Mouse (Mus musculus): ENCODE data around the gene Ern1. TPM values are rescaled to one million over a fixed set of nuclear protein-coding genes. Genes with fewer than 3 reads are reported as not detected.

The Ern1 gene
- total RNA-seq, 2 experiments from 2014 or later: 10.2 to 12.9 TPM

DNA sequence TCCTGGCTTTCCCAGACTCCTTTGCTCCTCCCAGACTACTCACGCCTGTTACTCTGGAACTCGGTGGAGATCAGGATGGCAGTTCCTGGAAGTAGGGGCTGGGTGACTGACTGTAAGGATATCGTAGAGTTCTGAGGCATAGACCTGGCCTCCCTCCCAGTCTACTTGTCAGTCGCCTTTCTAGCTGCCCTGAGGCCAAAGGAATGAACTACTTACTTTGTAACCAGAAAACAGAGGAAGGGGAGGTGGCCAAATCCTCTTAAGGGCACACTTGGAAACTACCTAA is 94.4 kb downstream of the Ern1 start:
- intact Hi-C loops (cut with DNase I): loop anchor here (2.0 kb wide), 2 partner anchors 26 to 64 kb away; no protein-coding TSS in a partner anchor
- DNase-seq: no peak

DNA sequence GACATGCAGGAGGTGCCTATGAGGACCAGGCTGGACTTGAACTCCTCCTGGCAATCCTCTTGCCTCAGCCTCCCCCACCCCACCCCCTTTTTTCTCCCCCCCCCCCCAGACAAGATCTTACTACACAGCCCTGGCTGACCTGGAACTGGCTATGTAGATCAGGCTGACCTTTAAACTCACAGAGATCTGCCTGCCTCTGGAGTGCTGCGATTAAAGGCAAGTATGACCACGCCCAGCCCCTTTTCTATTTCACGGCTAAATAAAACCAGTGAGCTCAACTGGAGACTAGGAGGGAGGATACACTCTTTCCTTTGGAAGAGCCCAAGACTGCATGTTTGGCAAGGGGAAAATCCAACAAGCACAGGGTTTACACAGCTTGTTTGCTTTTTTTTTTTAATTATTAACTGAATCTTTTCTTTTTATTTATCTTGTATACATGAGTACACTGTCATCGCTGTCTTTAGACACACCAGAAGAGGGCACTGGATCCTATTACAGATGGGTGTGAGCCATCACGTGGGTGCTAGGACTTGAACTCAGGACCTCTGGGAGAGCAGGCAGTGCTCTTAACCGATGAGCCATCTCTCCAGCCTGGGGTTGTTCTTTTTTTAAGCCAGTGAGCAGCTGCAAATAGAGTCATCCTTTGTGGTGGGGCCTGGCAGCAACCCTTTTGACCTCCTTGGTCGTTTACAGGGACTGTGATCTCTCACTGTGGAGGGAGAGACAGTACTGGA is 94.9 kb downstream of the Ern1 start:
- DNase-seq: no peak
- intact Hi-C loops (cut with DNase I): loop anchor here (1.0 to 2.0 kb wide), 3 partner anchors 26 to 90 kb away; no protein-coding TSS in a partner anchor

DNA sequence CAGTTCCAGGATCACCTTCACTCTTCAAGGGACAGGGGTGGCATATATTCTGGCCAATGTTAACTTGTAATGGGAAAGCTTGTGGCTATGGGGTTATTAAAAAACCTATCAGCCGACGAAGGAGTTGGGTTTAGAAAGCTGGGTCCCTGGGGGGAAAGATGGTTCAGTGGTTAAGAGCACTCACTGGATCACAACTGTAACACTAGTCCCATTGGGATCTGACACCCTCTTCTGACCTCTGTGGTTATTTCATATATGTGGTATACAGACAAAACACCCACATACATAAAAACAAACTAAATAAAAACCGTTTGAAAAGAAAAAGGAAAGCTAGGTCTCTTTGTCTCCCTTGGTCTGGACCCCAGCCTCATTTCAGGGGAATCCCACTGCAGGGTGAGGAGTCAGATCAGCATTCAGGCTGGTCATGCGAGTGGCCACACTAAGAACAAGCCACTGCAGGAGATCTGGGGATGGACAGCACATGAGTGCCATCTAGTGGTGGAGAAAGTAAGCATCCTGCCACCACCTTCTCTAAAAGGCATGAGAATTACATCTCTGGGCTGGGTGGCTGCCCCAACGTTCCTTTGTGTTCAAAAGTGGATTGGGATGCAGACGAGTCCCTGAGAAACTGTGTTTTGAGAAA is 96.0 kb downstream of the Ern1 start:
- intact Hi-C loops (cut with DNase I): loop anchor here (1.0 to 2.0 kb wide), 3 partner anchors 25 to 89 kb away; no protein-coding TSS in a partner anchor
- peak; percentile 73 for DNase-seq

- intact Hi-C loops (cut with DNase I): no loop called here
- no peak for DNase-seq
These were observed 96.9 kb downstream of the Ern1 start for GRCm38 (mm10) chr11:106390757-106391156.

DNA sequence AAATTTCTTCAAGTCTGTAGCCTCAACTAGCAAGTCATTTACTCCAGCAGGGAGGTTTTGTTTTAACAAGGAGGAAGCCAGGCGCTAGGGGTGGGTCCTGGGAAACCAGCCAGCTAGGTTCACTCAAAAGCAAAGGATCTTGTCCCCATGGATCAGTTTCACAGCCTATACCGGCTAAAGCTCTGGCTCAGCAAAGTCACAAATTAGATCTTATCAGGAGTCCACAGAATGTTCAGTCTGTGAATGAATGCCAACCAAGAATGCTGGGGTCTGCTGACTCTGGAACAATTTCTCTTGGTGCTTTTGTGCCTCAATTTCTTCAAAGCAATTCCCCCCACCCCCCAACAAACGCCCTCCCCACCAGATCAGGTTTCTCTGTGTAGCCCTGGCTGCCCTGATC is 98.0 kb downstream of the Ern1 start:
- no peak for DNase-seq
- intact Hi-C loops (cut with DNase I): no loop called here

DNA sequence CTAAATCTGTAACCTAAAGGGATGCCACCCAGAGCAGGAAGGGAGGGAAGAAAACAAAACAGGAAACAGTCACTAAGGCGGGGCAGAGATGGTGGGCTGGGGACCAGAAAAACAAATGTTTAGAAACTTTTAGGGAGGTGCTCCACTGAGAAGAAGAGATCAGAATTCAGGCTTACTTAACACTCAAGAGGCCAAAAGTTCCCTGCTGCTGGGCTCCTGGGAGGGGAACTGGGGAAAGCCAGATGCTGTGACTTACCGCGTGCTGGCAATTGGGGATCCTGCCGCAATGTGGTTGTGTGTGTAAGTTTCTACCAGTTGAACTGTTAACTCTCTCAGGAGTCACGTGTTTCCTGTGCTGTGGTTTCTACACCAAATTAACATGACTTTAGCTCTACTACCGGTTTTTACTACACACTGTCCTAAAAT is 99.8 kb downstream of the Ern1 start, which contains the start of gene Icam2:
Icam2 (minus strand) TSS at position 285 of the 426 bp plus-strand sequence.
- intact Hi-C loops (cut with DNase I): no loop called here
- DNase-seq: no peak

DNA sequence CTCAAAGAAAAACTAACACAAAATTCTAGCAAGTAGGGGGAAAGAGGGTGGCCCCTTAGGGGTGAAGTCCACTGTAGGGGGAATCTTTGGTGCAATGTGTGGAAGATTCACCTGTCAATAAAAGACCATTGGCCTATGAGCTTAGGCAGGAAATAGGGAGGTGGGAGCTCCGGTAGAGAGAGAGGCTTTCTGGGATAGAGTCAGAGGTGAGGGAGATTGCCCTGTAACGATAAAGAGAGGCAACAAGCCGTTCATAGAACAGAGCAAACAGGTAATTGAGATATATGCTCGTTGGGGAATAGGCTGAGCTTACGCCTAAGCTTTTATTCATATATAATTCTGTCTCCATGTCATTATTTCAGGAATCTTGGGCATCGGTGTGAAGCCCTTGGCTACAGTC is 100.6 kb downstream of the Ern1 start:
- intact Hi-C loops (cut with DNase I): no loop called here
- no peak for DNase-seq

GRCm38 (mm10) chr11:106386409-106386808 is 101.2 kb downstream of the Ern1 start:
- no peak for DNase-seq
- intact Hi-C loops (cut with DNase I): no loop called here

GRCm38 (mm10) chr11:106383051-106383790 is 104.4 kb downstream of the Ern1 start:
- DNase-seq: no peak
- intact Hi-C loops (cut with DNase I): no loop called here

GRCm38 (mm10) chr11:106382424-106382823 is 105.2 kb downstream of the Ern1 start:
- intact Hi-C loops (cut with DNase I): no loop called here
- DNase-seq: no peak

- intact Hi-C loops (cut with DNase I): no loop called here
- DNase-seq: peak in 1 of 2 experiments; percentile 46
These were observed 105.8 kb downstream of the Ern1 start for GRCm38 (mm10) chr11:106381883-106382282.

DNA sequence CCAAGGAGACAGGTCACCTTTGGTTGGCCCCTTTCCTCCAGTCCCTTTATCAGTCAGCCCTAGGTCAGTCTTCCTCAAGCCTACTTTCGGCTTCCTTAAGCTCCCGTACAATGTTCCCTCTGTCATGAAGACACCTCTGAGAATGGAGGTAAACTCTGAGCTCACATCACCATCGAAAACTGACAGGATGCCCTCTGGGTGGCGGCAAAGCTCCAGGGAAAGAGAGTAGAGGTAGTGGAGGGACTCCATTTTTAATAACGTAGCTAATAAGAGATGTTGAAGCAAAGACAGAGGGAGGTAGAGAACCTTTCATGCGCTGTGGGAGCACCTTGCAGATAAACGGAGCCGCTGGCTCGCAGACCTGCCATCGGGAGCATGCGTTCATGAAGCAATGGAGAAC is 106.6 kb downstream of the Ern1 start:
- intact Hi-C loops (cut with DNase I): no loop called here
- no peak for DNase-seq

DNA sequence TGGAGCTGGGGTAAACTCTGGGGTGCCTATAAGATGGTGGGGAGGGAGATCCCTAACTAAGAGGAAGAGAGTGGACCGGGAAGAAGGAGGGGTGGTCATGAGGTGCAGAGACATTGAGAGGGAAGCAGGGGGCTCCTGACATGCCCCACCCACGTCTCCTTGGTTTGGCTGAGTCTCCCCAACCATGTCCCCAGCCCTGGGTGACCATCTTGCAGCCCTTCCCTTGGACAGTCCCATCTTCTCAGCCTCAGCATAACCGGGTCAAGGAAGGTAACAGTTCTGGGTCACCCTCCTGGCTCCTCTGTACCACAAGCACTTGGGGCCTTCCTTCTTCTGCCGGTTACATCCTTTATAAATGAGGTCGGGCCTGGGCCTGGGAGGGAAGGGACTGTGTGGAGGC is 112.7 kb downstream of the Ern1 start:
- intact Hi-C loops (cut with DNase I): no loop called here
- DNase-seq: no peak

DNA sequence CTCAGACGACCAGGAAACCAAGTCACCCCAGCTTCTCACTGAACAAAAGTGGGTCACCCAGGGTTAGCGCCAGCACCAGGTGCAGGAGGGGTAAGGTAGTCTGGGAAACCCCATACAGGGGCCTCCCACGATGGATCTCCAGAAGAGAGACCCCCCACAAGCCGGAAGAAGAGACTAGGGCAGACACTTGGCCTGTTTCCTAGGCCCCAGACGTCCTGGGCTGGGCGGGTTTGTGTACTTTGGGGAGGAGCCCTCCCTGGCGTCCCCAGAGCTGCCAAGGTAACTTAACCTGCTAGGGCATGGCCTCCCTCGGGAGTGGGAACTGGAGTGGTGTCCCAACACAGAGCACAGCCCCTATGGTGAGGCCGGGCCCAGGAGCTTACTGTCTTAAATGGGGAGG is 113.1 kb downstream of the Ern1 start:
- intact Hi-C loops (cut with DNase I): no loop called here
- no peak for DNase-seq

- DNase-seq: no peak
- intact Hi-C loops (cut with DNase I): no loop called here
These were observed 113.7 kb downstream of the Ern1 start for GRCm38 (mm10) chr11:106373998-106374397.

DNA sequence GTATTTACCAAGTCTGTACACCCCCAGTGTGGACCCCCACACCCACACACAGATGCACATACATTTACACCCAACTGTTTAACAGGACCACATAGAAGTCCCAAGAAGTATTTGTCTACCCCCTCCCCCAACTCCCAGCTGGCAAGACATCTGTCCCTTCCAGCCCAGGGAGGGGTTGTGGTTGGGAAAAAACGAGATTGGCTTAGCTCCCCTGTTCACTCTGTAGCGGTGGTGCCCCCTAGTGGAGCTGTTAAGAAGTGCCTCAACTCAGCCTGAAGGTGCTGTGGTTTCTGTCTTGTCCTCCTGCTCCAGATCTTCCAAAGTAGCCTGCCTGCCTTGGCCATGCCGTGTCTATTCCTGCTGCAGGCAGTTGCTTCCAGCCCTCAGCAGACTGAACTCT is 121.3 kb downstream of the Ern1 start:
- peak; percentile 79 to 87 for DNase-seq

GRCm38 (mm10) chr11:106365366-106365765 is 122.3 kb downstream of the Ern1 start, which contains the start of gene Prr29:
Gene Prr29 (plus strand): TSS chr11:106365472.
- DNase-seq: no peak
- intact Hi-C loops (cut with DNase I): no loop called here

More for the DNA sequence above, 121.3 kb downstream of the Ern1 start:
- intact Hi-C loops (cut with DNase I): loop anchor here (2.0 kb wide), 3 partner anchors 26 to 64 kb away; no protein-coding TSS in a partner anchor

DNA sequence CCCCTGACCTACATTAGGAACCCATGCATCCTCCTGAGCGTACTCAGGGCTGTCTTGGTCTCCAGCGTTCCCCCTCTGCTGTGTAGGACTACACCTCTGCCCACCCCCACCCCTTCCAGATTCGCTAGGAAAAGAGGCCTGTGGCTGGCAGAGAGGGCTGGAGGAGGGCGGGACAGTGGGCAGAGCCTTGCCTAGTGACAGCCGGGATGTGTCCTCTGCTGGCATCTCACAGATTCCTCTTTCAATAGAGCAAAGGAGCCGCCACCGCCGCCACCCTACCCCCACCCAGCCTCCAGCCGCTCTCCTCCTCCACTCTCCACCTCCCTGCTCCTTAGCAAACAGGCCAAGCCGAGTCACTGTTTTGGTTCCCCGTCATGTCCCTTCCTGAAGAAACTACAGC is 122.9 kb downstream of the Ern1 start:
- no peak for DNase-seq
- intact Hi-C loops (cut with DNase I): no loop called here

DNA sequence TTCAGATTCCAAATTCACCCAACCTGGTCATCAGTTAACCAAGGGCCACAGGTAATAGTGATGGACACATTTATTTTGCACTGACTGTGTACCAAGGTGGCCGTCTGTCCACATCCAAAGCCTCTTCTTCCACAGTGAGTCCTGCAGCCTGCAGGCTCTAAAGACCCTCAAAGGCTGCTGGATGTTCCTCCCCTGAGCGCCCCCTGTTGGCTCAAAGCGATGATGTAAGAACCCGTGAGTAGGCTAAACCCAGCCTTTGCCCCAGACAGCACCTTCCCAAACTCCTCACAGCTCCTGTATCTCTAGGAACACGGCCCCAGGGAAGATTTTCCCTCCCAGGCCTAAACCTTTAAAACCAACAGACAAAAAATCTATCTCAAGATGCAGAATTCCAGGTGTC is 128.3 kb downstream of the Ern1 start:
- DNase-seq: no peak
- intact Hi-C loops (cut with DNase I): no loop called here

- DNase-seq: no peak
- intact Hi-C loops (cut with DNase I): no loop called here
These were observed 132.1 kb downstream of the Ern1 start for GRCm38 (mm10) chr11:106355382-106356128.

DNA sequence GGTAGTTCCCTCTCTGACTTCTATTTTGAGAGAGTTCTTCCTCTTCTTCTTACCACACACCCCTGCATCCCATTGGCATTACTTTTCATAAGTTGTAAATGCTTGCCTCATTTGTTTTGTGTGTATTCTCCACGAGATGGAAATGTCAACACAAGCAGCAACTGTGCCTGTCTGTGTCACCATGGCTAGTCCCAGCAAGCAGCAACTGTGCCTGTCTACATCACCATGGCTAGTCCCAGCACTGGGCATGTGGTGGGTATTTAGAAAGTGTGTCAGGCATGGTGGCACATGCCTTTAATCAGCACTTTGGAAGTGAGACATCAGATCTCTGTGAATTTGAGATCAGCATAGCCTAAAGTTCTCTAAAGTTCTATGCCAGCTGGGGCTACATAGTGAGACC is 133.5 kb downstream of the Ern1 start:
- intact Hi-C loops (cut with DNase I): no loop called here
- DNase-seq: no peak
